In the genomic region with DNA sequence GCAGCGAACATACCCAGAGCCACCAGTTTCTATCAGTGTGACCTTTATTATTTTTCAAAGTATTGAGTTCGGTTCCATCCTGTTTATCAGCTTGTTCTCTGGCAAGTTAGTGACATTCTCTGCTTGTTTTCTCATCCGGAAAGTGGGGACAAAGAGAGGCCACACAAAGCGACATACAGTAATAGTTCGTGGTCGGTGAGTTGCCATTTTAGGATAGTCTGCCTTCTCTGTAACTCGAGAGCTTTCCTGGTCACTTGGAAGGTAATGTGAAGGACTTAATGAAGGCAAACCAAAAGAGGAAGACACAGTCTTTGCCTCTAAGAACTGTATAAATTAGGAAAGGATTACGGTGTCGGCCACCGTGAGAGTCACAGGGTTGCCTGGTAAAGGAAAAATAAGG, we compare ENCODE assay signal across 8 mouse cellular contexts.
A peak's percentile ranks its signal among the peaks of the same experiment; 100 is the strongest.
DNase-seq lines count a peak whose midpoint lies in the region; ATAC-seq and TF ChIP-seq lines count a peak whose summit lies in the region.

No protein-coding gene starts in this region.

- H3K4me1 ChIP-seq in bone marrow macrophage, adult 2 months (ENCODE audit: control insufficient read depth, insufficient read depth, low read length), result peaks cover 4% of the 10 kb centered on the region
- peaks cover 18% of the 10 kb centered on the region for H3K4me1 ChIP-seq in hindbrain, embryonic 13.5 days (replicated peaks)
- H3K4me1 ChIP-seq in midbrain, embryonic 13.5 days (replicated peaks), result peaks cover 19% of the 10 kb centered on the region

- no peak for ATAC-seq in hindbrain, embryonic 13.5 days (ENCODE audit: low FRiP score)
- no peak for ATAC-seq in midbrain, embryonic 13.5 days
- no peak for ATAC-seq in granulocyte monocyte progenitor cell, adult 5-6 weeks (replicated peaks; ENCODE audit: poor library complexity, severe bottlenecking)

- H3K27me3 ChIP-seq in hindbrain, embryonic 13.5 days, result 0 out of 2 replicates have a peak, but pooled peaks cover 3% of the 10 kb centered on the region
- H3K27me3 ChIP-seq in midbrain, embryonic 13.5 days, result no peaks in the 10 kb centered on the region

- peaks cover 13% of the 10 kb centered on the region for H3K36me3 ChIP-seq in hindbrain, embryonic 13.5 days
- H3K36me3 ChIP-seq in midbrain, embryonic 13.5 days, result peaks cover 10% of the 10 kb centered on the region

- DNase-seq in layer of hippocampus, adult 2 months (ENCODE audit: low spot score in 2 of 2), result no peak
- DNase-seq in layer of hippocampus, postnatal 25 days (ENCODE audit: extremely low spot score in 1 of 2, low spot score in 1 of 2), result no peak
- no peak for DNase-seq in cerebellum, postnatal 14 days
- DNase-seq in gastrocnemius, adult 8-10 months (ENCODE audit: low spot score in 2 of 2), result no peak

- H3K9me3 ChIP-seq in hindbrain, embryonic 13.5 days, result no peaks in the 10 kb centered on the region
- no peaks in the 10 kb centered on the region for H3K9me3 ChIP-seq in midbrain, embryonic 13.5 days

- TF ChIP-seq CTCF in layer of hippocampus, adult 2 months (conservative IDR thresholded peaks at IDR 0.05), result no peak
- TF ChIP-seq CTCF in bone marrow macrophage, adult 2 months (IDR thresholded peaks at IDR 0.05; ENCODE audit: low read depth, low read length), result no peak

- WGBS in hindbrain, embryonic 13.5 days, result 16% methylated on average over 10 of the region's 10 CpGs
- 11% methylated on average over 10 of the region's 10 CpGs for WGBS in midbrain, embryonic 13.5 days

- TF ChIP-seq POLR2A in bone marrow macrophage, adult 2 months (IDR thresholded peaks at IDR 0.05; ENCODE audit: borderline replicate concordance, low read depth, low read length), result no peak

- peak overlapping the region; percentile 99 for H3K4me3 ChIP-seq in layer of hippocampus, adult 2 months
- H3K4me3 ChIP-seq in bone marrow macrophage, adult 2 months (ENCODE audit: insufficient read depth, low read length), result peak overlapping the region; percentile 99
- peak overlapping the region; percentile 98 for H3K4me3 ChIP-seq in hindbrain, embryonic 13.5 days
- H3K4me3 ChIP-seq in midbrain, embryonic 13.5 days (replicated peaks), result peak overlapping the region; percentile 83

- 0 out of 2 replicates have a peak overlapping the region, but pooled peaks have one; percentile 90 for H3K27ac ChIP-seq in layer of hippocampus, adult 2 months
- peak overlapping the region; percentile 65 for H3K27ac ChIP-seq in bone marrow macrophage, adult 2 months (ENCODE audit: insufficient read depth, low read depth, low read length)
- H3K27ac ChIP-seq in hindbrain, embryonic 13.5 days, result no peak overlapping the region
- no peak overlapping the region for H3K27ac ChIP-seq in midbrain, embryonic 13.5 days

- peak overlapping the region; percentile 71 for H3K4me2 ChIP-seq in hindbrain, embryonic 13.5 days
- H3K4me2 ChIP-seq in midbrain, embryonic 13.5 days (replicated peaks), result peak overlapping the region; percentile 72

- peak overlapping the region; percentile 94 for H3K9ac ChIP-seq in hindbrain, embryonic 13.5 days
- peak overlapping the region; percentile 81 for H3K9ac ChIP-seq in midbrain, embryonic 13.5 days (replicated peaks)

Comparison
In these comparisons a context has a peak if more than half of its experiments do, and no peak if none do; other contexts are left out.
1. H3K27ac ChIP-seq: peak in layer of hippocampus, adult 2 months (single experiment) and bone marrow macrophage, adult 2 months (single experiment); none in hindbrain, embryonic 13.5 days (single experiment) and midbrain, embryonic 13.5 days (single experiment).
2. Peak in every context shown above with its lines, with median percentiles within 50 percentile points of each other: H3K4me3 ChIP-seq.